Mouse (Mus musculus) MEL (cell line): Measurements from ENCODE around the gene Mbd3.

ENCODE experiments used
- CHD2 ChIP-seq: IDR thresholded peaks from 2 replicates; pipeline ENCODE4 v1.6.1; 2011; ENCODE audit warnings: low read length, improper control_type of control experiment
- CTCF ChIP-seq, 3 experiments: IDR thresholded peaks in 2 of 3; conservative IDR thresholded peaks in 1 of 3; 2 replicates each; pipeline ENCODE4 v1.5.1; 2011 to 2012; ENCODE audit warnings: low read length in 3 of 3, low read depth in 2 of 3, mild to moderate bottlenecking in 2 of 3, improper control_type of control experiment in 1 of 3, inconsistent platforms in 1 of 3, mixed read lengths in 1 of 3, moderate library complexity in 1 of 3; ENCODE audit not compliant: control insufficient read depth in 1 of 3, insufficient read depth in 1 of 3, poor library complexity in 1 of 3, severe bottlenecking in 1 of 3
- ETS1 ChIP-seq: IDR thresholded peaks from 2 replicates; pipeline ENCODE4 v1.6.1; 2012; ENCODE audit warnings: low read depth, mild to moderate bottlenecking, inconsistent platforms, low read length, improper control_type of control experiment, moderate library complexity
- MAX ChIP-seq: IDR thresholded peaks from 2 replicates; pipeline ENCODE4 v1.6.1; 2011; ENCODE audit warnings: low read length, improper control_type of control experiment
- MYB ChIP-seq: IDR thresholded peaks from 2 replicates; pipeline ENCODE4 v1.6.1; 2011; ENCODE audit warnings: mild to moderate bottlenecking, low read depth, low read length, improper control_type of control experiment
- POLR2A ChIP-seq, 2 experiments: IDR thresholded peaks; 2 replicates each; pipeline ENCODE4 v1.6.1; 2011 to 2012; ENCODE audit warnings: low read length in 2 of 2, mild to moderate bottlenecking in 2 of 2, control low read depth in 1 of 2, improper control_type of control experiment in 1 of 2, low read depth in 1 of 2, moderate library complexity in 1 of 2; ENCODE audit not compliant: control insufficient read depth in 1 of 2, insufficient read depth in 1 of 2, poor library complexity in 1 of 2
- SMC3 ChIP-seq: IDR thresholded peaks from 2 replicates; pipeline ENCODE4 v1.6.1; 2011; ENCODE audit warnings: low read depth, low read length, improper control_type of control experiment
- TAL1 ChIP-seq: IDR thresholded peaks from 2 replicates; pipeline ENCODE4 v1.6.1; 2012; ENCODE audit warnings: mild to moderate bottlenecking, inconsistent platforms, low read length, moderate library complexity, mixed read lengths
- TBP ChIP-seq: IDR thresholded peaks from 2 replicates; pipeline ENCODE4 v1.8.0; 2011; ENCODE audit warnings: low read depth, low read length, improper control_type of control experiment
- UBTF ChIP-seq: IDR thresholded peaks from 2 replicates; pipeline ENCODE4 v1.6.1; 2012; ENCODE audit warnings: low read depth, mild to moderate bottlenecking, inconsistent platforms, low read length, improper control_type of control experiment, moderate library complexity, borderline replicate concordance; ENCODE audit not compliant: insufficient read depth
- USF1 ChIP-seq: IDR thresholded peaks from 2 replicates; pipeline ENCODE4 v1.6.1; 2014; ENCODE audit warnings: low read depth, mild to moderate bottlenecking, inconsistent platforms, low read length, improper control_type of control experiment, moderate library complexity
- ZC3H11A ChIP-seq: IDR thresholded peaks from 2 replicates; pipeline ENCODE4 v1.6.1; 2012; ENCODE audit warnings: low read depth, mild to moderate bottlenecking, inconsistent platforms, low read length, improper control_type of control experiment

DNA sequence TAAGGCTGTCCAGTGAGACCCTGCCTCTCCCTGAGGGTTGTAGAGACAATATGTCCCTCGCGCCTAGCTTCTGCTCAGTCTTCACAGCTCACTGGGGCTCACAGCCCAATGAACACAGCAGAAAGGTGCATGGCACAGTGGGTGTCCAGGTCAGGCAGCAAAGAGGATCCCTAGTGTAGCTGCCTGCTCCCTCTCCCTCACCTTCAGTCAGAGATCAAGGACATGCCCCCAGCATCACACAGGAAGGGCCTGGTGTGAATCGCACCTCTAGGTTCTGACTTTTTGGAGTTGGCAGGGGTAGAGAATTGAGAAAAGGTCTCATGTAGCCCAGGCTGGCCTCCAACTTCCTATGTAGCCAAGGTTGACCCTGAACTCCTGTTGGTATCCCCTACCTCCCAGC, 35.5 kb upstream of the Mbd3 start:
- TF ChIP-seq USF1, result no peak
- TF ChIP-seq CTCF (IDR thresholded peaks at IDR 0.05 in 2 of 3, conservative IDR thresholded peaks at IDR 0.05 in 1 of 3; ENCODE audit: control insufficient read depth in 1 of 3, insufficient read depth in 1 of 3, low read depth in 2 of 3, low read length in 3 of 3, poor library complexity in 1 of 3, severe bottlenecking in 1 of 3), result no peak
- no peak for TF ChIP-seq SMC3
- TF ChIP-seq ETS1, result no peak
- TF ChIP-seq CHD2, result no peak
- no peak for TF ChIP-seq POLR2A (IDR thresholded peaks at IDR 0.05; ENCODE audit: control insufficient read depth in 1 of 2, insufficient read depth in 1 of 2, low read depth in 1 of 2, low read length in 2 of 2, poor library complexity in 1 of 2)
- no peak for TF ChIP-seq MYB
- no peak for TF ChIP-seq ZC3H11A
- TF ChIP-seq TBP, result no peak
- no peak for TF ChIP-seq TAL1
- no peak for TF ChIP-seq UBTF
- no peak for TF ChIP-seq MAX
